Mouse (Mus musculus) ovary, adult 18-20 months (tissue): ENCODE data around the gene Ssbp1.

Experiments
- DNase-seq: peaks from one replicate; pipeline ENCODE4 v3.0.0; 2022; ENCODE audit warnings: low spot score, mixed read lengths

Ssbp1 gene

GRCm38 (mm10) chr6:40470916-40471719, at the start of gene Ssbp1:
Ssbp1 (plus strand) TSS chr6:40471352.
- peak; percentile 88 for DNase-seq

DNA sequence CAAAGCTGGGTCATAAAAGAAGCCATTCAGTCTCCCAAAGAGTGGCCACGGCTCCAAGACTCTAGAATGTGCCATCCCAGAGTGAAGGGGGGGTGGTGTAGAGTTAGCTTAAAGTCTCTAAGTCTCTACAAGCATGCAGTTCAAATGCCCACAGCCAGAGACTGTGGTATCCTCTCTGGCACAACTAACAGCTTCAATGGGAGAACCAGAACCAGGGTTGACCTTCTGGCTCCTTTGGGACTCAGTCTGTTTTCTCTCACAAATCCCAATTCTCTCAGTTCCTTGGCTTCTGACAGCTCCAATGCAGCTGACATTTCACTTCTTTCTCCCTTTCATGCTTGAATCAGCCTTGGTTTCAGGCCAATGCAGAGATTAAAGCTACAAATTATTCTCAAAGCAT, 48.1 kb upstream of the Ssbp1 start:
- DNase-seq: no peak

DNA sequence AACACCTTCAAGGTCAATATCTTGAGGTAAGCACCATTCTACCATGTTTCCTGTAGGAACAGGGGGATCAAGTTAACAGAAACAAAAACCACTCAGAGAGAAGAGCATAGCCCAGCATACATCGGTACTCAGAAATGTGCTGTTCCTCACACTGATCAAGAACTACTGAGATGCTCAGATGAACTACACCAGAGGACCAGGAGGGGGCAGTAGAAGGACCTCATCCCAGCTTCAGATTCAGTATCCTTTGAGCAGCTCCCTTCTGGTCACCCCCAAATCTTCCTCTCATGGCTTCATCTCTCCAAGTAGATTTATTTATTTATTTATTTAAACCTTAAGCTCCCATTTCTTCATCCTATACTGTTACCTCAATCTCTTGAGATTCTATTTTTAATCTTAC, 47.4 kb upstream of the Ssbp1 start:
- DNase-seq: no peak

DNA sequence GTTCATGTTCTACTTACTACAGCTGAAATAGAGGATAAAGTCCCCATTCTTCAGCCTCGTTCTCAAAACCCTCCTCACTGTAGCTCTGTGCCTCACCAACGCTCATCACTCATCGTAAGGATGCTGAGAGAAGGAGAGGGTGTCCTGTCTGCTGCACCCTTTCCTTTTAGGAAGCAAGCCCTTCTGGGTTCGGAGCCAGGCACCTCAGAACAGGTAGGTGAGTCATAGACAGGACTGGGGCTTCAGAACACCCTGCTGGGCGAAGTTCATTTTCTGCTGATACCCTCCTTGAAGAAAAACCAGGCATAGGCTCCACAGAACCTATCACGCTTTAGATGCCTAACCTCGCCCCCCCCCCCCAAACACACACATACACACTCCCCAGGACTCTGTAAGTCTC, 43.7 kb upstream of the Ssbp1 start:
- no peak for DNase-seq

- no peak for DNase-seq
Measured at GRCm38 (mm10) chr6:40428696-40429095, 42.5 kb upstream of the Ssbp1 start.

- DNase-seq: no peak
Measured at GRCm38 (mm10) chr6:40429521-40429931, 41.6 kb upstream of the Ssbp1 start.

DNA sequence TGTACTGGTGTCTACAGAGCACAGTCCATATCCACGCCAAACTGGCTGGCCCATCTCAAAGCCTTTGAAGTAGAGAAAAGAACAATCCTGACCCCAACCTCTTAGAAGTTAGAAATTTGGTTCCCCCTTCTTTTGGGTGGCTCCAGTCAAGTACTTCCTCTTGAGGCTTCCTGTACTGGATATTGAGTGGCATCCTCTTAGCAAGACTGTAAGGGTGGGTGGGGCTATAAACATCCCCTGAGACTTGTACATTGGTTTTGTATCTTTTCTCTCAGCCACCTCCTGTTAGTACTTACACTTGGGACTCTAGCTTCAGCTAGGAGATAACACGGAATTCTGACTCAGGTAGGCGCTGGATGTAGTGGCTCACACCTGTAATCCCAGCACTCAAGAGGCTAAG, 40.9 kb upstream of the Ssbp1 start:
- no peak for DNase-seq

- no peak for DNase-seq
Measured at GRCm38 (mm10) chr6:40430878-40431277, 40.3 kb upstream of the Ssbp1 start.

- no peak for DNase-seq
Measured at GRCm38 (mm10) chr6:40431356-40431755, 39.8 kb upstream of the Ssbp1 start.

DNA sequence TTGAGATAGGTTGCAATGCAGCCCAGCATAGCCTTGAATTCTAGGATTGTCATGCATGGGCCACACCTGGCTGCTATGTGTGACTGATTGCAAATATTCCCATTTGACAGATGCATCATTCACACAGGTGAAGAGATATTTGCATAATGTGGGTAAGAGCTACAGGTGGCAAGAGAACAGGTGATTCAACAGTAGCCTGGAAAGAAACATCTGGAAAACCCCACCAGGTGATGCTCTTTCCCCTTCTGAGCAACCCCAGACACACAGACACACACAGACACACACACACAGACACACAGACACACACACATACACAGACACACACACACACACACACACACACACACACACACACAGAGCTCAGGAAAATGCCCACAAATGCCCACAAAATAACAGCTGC, 39.3 kb upstream of the Ssbp1 start:
- no peak for DNase-seq

- DNase-seq: no peak
Measured at GRCm38 (mm10) chr6:40432346-40433275, 38.5 kb upstream of the Ssbp1 start.

DNA sequence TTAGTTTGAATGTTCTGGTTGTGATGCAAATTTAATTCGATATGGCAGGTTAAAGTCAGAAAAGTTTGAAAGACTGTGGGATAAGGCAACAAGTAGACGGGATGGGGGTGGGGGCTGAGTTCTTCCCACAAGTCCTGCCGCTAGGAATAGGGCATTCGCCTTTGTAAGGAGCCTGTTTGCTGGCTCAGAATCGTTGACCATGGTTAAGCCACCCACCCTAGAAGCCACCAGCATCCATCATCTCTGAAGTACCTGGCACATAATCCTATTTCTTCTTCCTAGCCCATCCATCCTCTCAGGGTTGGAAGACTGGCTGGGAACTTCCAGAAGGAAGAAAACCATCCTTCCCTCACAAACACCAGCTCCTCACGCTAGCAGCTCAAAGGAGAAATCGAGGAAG, 36.5 kb upstream of the Ssbp1 start:
- DNase-seq: no peak

- DNase-seq: no peak
Measured at GRCm38 (mm10) chr6:40435151-40436046, 35.8 kb upstream of the Ssbp1 start.

GRCm38 (mm10) chr6:40436047-40436483, 35.1 kb upstream of the Ssbp1 start, which contains the start of gene E330009J07Rik:
E330009J07Rik (minus strand) TSS chr6:40436135.
- peak; percentile 66 for DNase-seq

DNA sequence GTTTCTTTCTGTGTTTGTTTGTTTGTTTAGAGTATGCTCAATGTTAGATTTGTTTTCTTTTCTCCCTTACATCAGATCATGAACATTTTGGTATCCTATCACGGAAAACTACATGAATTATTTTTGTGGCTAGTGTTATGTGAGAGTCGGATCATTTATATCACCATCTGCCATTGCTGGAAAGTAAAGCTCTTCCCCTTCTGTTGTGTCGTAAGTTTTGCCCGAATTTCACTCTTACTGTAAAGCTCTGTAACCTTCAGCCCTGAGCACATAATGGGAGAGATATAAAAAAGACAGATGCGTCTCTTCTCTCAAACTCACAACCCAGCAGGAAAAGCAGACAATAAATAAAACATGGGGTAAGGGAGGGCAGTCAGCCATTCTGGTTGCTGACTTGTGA, 32.2 kb upstream of the Ssbp1 start, which contains the start of gene Wee2:
TSS of gene Wee2 (plus strand) at position 153 of the 400 bp plus-strand sequence.
- DNase-seq: no peak

DNA sequence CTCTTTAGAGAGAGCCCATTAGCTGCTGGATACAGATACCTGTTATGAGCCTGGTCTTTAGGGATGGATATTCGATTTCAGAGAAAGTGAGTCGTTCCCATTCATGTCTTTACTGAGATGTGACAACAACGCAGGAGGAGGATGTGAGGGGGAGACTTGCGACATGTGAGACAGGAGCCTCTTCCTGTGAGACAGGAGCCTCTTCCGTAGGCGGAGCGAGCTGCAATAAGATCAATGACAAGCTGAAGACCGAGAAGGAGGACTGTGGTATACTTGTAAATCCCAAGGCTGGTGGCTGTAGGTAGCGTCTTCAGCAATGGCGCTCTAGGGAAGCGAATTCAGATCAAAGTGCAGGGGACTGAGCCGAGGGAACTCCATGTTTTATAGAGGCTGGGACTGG, 31.4 kb upstream of the Ssbp1 start:
- DNase-seq: no peak

DNA sequence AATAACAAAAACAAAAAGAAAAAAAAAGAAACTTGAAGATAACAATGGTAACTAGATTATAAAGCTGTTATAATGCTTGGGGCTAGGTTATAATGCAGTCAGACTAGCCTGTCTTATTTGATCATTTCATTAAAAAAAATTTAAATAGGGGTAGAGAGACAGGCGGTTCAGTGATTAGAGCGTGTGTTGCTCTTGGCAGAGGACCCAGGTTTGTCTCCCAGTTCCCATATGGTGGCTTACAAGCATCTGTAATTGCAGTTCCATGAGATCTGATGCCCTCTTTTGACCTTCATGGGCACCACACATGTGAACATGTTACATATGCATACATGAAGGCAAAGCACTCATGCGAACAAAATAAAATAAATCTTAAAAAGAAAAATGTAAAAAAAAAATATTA, 29.9 kb upstream of the Ssbp1 start:
- DNase-seq: no peak

DNA sequence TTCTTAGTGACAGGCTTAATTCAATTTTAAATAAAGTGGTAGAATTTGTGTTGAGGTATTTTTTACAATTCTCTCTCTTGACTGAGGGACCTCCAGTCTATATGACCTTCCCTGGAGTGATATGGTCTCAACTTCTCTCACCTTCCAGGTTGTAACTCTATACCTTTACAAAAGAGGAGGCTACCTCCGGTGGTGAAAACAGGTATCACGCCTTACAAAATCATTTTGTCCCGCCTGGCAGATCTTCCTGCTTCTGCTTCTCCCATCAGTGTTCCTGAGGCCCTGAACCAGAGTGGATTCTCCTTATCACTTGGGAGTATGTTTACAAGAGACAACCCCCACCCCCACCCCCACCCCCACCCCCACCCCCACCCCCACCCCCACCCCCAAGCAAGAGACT, 29.4 kb upstream of the Ssbp1 start:
- no peak for DNase-seq

GRCm38 (mm10) chr6:40443281-40443928, 27.7 kb upstream of the Ssbp1 start:
- no peak for DNase-seq

- DNase-seq: no peak
Measured at GRCm38 (mm10) chr6:40448626-40449025, 22.5 kb upstream of the Ssbp1 start.

DNA sequence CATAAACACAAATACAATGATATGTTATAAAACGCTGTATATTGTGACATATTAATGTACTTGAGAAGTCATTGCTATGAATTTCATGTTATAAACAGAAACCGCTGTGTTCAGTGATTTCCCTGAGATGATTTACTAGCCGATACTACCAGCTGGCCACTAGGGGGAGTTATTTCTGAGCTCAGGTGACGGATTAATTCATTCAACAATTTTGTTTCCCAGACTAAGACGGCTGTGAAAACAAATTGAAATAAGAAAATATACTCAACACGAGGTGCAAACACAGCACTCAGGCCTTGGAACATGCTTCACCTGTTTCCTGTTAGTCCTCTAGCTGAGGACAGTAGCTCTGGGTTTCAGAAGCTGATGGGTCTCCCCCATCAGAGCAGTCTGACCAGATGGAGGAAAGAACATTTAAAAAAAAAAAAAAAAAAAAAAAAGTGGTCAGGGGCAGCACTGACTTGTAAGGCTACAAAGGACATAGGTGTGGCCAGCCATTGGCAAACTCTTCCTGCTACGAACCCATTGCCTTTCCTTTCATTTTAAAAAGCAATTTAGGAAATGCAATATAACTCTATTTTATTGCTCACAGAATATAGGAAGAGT, 16.6 kb upstream of the Ssbp1 start:
- no peak for DNase-seq
